Mouse (Mus musculus) neural tube, embryonic 11.5 days (tissue): Measurements from ENCODE around the gene Mpv17. TPM values are rescaled to one million over a fixed set of nuclear protein-coding genes. Genes with fewer than 3 reads are reported as not detected.

ENCODE experiments used
- ATAC-seq: fragments of 200-750 bp; cut with Nextera tagmentation; 2 replicates; pipeline ENCODE4 v1.8.0; 2017; ENCODE audit warnings: moderate number of reproducible peaks, mild to moderate bottlenecking, moderate TSS enrichment, moderate library complexity; ENCODE audit not compliant: insufficient read depth, low FRiP score, low TSS enrichment
- DNase-seq: peaks from one replicate; pipeline ENCODE4 v3.0.0-alpha.2; 2015; ENCODE audit warnings: low spot score
- H3K27ac ChIP-seq: fragments of 300-500 bp; sonication (generic); 2 replicates; pipeline ENCODE4 v1.5.1; 2014; ENCODE audit warnings: low read depth, mild to moderate bottlenecking, low read length
- H3K27me3 ChIP-seq: fragments of 300-500 bp; sonication (generic); 2 replicates; pipeline ENCODE4 v1.6.1; 2014; ENCODE audit warnings: mild to moderate bottlenecking, low read length, mixed read lengths; ENCODE audit not compliant: control insufficient read depth, insufficient read depth
- H3K36me3 ChIP-seq: fragments of 300-500 bp; sonication (generic); 2 replicates; pipeline ENCODE4 v1.6.1; 2014; ENCODE audit warnings: mild to moderate bottlenecking, low read length, moderate library complexity, mixed read lengths; ENCODE audit not compliant: control insufficient read depth, insufficient read depth
- H3K4me1 ChIP-seq: fragments of 300-500 bp; sonication (generic); 2 replicates; pipeline ENCODE4 v1.6.1; 2014; ENCODE audit warnings: low read length, mixed read lengths; ENCODE audit not compliant: control insufficient read depth, insufficient read depth
- H3K4me2 ChIP-seq: fragments of 300-500 bp; sonication (generic); 2 replicates; pipeline ENCODE4 v1.6.1; 2014; ENCODE audit warnings: low read depth, mild to moderate bottlenecking, moderate library complexity
- H3K4me3 ChIP-seq: fragments of 300-500 bp; sonication (generic); 2 replicates; pipeline ENCODE4 v1.5.1; 2014; ENCODE audit warnings: low read depth, low read length
- H3K9ac ChIP-seq: fragments of 300-500 bp; sonication (generic); 2 replicates; pipeline ENCODE4 v1.6.1; 2014; ENCODE audit warnings: mild to moderate bottlenecking, low read length
- H3K9me3 ChIP-seq: fragments of 300-500 bp; sonication (generic); 2 replicates; pipeline ENCODE4 v1.6.1; 2016; ENCODE audit warnings: low read length; ENCODE audit not compliant: control insufficient read depth
- WGBS: fragments of 180-500 bp; shearing (Covaris S2); extraction: QIAGEN DNeasy Blood & Tissue Kit; methylation state at CpG from one replicate; pipeline ENCODE4 v1.1.7; 2014; 5-methylcytosine and 5-hydroxymethylcytosine counted together
- polyA plus RNA-seq: library from polyadenylated mRNA; unstranded; fragments of >200 nt; fragmentation: Nextera tagmentation; extraction: Ambion mirVana; gene quantifications from 2 replicates; pipeline ENCODE4 v1.2.1, GENCODE M21; 2014

Mpv17 gene
- polyA plus RNA-seq, 1 experiment from 2014 or later, result 52.2 TPM

GRCm38 (mm10) chr5:31164878-31165277 is 10.8 kb upstream of the Mpv17 start:
- H3K9ac ChIP-seq, result no peak overlapping the region
- H3K9me3 ChIP-seq, result no peaks in the 10 kb centered on the region
- H3K4me3 ChIP-seq, result no peak overlapping the region
- WGBS, result 90% methylated on average over 1 of the region's 1 CpGs
- H3K4me1 ChIP-seq, result no peaks in the 10 kb centered on the region
- no peak overlapping the region for H3K27ac ChIP-seq
- peaks cover 35% of the 10 kb centered on the region for H3K36me3 ChIP-seq
- no peak for DNase-seq
- no peak for ATAC-seq
- no peaks in the 10 kb centered on the region for H3K27me3 ChIP-seq
- no peak overlapping the region for H3K4me2 ChIP-seq

GRCm38 (mm10) chr5:31162462-31162861 is 8.4 kb upstream of the Mpv17 start:
- peaks cover 34% of the 10 kb centered on the region for H3K36me3 ChIP-seq
- H3K4me1 ChIP-seq, result no peaks in the 10 kb centered on the region
- no peaks in the 10 kb centered on the region for H3K27me3 ChIP-seq
- DNase-seq, result no peak
- H3K27ac ChIP-seq, result no peak overlapping the region
- H3K9ac ChIP-seq, result no peak overlapping the region
- H3K4me3 ChIP-seq, result no peak overlapping the region
- no peaks in the 10 kb centered on the region for H3K9me3 ChIP-seq
- H3K4me2 ChIP-seq, result no peak overlapping the region
- ATAC-seq, result no peak

GRCm38 (mm10) chr5:31153516-31154151 is 417 bp downstream of the Mpv17 start:
- ATAC-seq (0 out of 2 replicates have a peak, but pooled peaks have one; percentile 20), DNase-seq (no peak)
- Histone ChIP-seq H3K9ac (peak overlapping the region; percentile 65), H3K36me3 (peaks cover 8% of the 10 kb centered on the region; the same call in 1 of the 2 replicates), H3K4me1 (peaks cover 4% of the 10 kb centered on the region), H3K4me3 (peak overlapping the region; percentile 53), H3K27ac (no peak overlapping the region), H3K27me3 (no peaks in the 10 kb centered on the region), H3K4me2 (peak overlapping the region; percentile 84), H3K9me3 (no peaks in the 10 kb centered on the region)
- WGBS, result 40% methylated on average over 6 of the region's 6 CpGs

GRCm38 (mm10) chr5:31151746-31152145 is 2.3 kb downstream of the Mpv17 start:
- ATAC-seq (no peak), DNase-seq (no peak)
- Histone ChIP-seq H3K9ac (no peak overlapping the region), H3K4me2 (no peak overlapping the region), H3K36me3 (peaks cover 3% of the 10 kb centered on the region; the same call in 1 of the 2 replicates), H3K9me3 (no peaks in the 10 kb centered on the region), H3K27me3 (no peaks in the 10 kb centered on the region), H3K27ac (no peak overlapping the region), H3K4me3 (no peak overlapping the region), H3K4me1 (peaks cover 4% of the 10 kb centered on the region)
- 98% methylated on average over 3 of the region's 3 CpGs for WGBS

- no peaks in the 10 kb centered on the region for H3K9me3 ChIP-seq
- H3K4me1 ChIP-seq, result peaks cover 4% of the 10 kb centered on the region
- peaks cover 3% of the 10 kb centered on the region; the same call in 1 of the 2 replicates for H3K36me3 ChIP-seq
- no peak overlapping the region for H3K4me3 ChIP-seq
- ATAC-seq, result no peak
- H3K27me3 ChIP-seq, result no peaks in the 10 kb centered on the region
- H3K4me2 ChIP-seq, result no peak overlapping the region
- no peak overlapping the region for H3K9ac ChIP-seq
- 90% methylated on average over 4 of the region's 4 CpGs for WGBS
- DNase-seq, result no peak
- H3K27ac ChIP-seq, result no peak overlapping the region
Observed at GRCm38 (mm10) chr5:31149781-31150180, 4.3 kb downstream of the Mpv17 start.

GRCm38 (mm10) chr5:31138968-31139425 is 15.1 kb downstream of the Mpv17 start:
- H3K27ac ChIP-seq, result no peak overlapping the region
- 0 out of 2 replicates have a peak, but pooled peaks cover 6% of the 10 kb centered on the region for H3K4me1 ChIP-seq
- H3K9ac ChIP-seq, result no peak overlapping the region
- H3K9me3 ChIP-seq, result no peaks in the 10 kb centered on the region
- H3K4me2 ChIP-seq, result no peak overlapping the region
- H3K27me3 ChIP-seq, result peaks cover 55% of the 10 kb centered on the region
- no peak for ATAC-seq
- no peaks in the 10 kb centered on the region for H3K36me3 ChIP-seq
- 19% methylated on average over 9 of the region's 9 CpGs for WGBS
- H3K4me3 ChIP-seq, result no peak overlapping the region
- peak; percentile 36 for DNase-seq

- no peak within 1 kb of the TSS for H3K27ac ChIP-seq
- peak within 1 kb of the TSS; percentile 11 for H3K4me3 ChIP-seq
- H3K27me3 ChIP-seq, result peaks cover 55% of the 10 kb centered on the region
- peak within 1 kb of the TSS; percentile 35 for H3K4me2 ChIP-seq
- DNase-seq, result peak; percentile 20
- 0 out of 2 replicates have a peak, but pooled peaks cover 6% of the 10 kb centered on the region for H3K4me1 ChIP-seq
- no peak for ATAC-seq
- 2% methylated on average over 52 of the region's 52 CpGs for WGBS
- no peak within 1 kb of the TSS for H3K9ac ChIP-seq
- H3K9me3 ChIP-seq, result no peaks in the 10 kb centered on the region
- no peaks in the 10 kb centered on the region for H3K36me3 ChIP-seq
Observed at GRCm38 (mm10) chr5:31138241-31138967, 15.6 kb downstream of the Mpv17 start, which contains the start of gene Ucn. Gene Ucn (minus strand): TSS chr5:31138829.

GRCm38 (mm10) chr5:31137658-31138057 is 16.4 kb downstream of the Mpv17 start:
- no peak for ATAC-seq
- no peaks in the 10 kb centered on the region for H3K36me3 ChIP-seq
- no peak overlapping the region for H3K9ac ChIP-seq
- under 1% methylated on average over 13 of the region's 13 CpGs for WGBS
- no peaks in the 10 kb centered on the region for H3K9me3 ChIP-seq
- no peak for DNase-seq
- peaks cover 55% of the 10 kb centered on the region for H3K27me3 ChIP-seq
- 0 out of 2 replicates have a peak, but pooled peaks cover 6% of the 10 kb centered on the region for H3K4me1 ChIP-seq
- H3K4me2 ChIP-seq, result peak overlapping the region; percentile 35
- no peak overlapping the region for H3K27ac ChIP-seq
- H3K4me3 ChIP-seq, result peak overlapping the region; percentile 11
